ENCODE assay signal across 16 mouse cellular contexts in the genomic region with DNA sequence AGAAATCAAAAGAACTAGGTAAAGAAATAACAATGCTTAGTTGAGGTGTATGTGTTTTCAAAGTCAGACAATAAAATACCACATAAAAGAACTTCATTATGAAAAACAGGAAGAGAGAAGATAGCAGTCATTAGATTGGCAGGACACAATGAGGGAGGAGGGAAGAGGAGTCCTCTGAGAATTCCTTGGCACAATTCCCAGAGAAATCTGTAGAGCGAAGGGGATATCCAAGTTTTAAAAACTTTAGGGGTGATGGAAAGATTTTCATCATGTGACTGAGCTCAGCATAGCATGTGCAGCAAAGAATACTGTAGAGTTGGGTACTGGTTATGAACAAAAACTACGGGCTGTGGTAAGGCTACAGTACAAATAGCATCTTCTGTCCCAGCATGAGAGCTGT.
"Had no signal": no experiment of that assay in that cellular context is flagged by ENCODE, and none has a peak within 500 bp of the region (broad histone marks: within the 10 kb centered on the region; RNA-seq: fewer than 3 reads in every experiment).

No protein-coding gene starts in this region.

- H3K4me1 ChIP-seq: megakaryocyte, embryonic 14.5 days; midbrain, embryonic 10.5 days had no signal

- H3K36me3 ChIP-seq: kidney, embryonic 15.5 days; limb, embryonic 15.5 days; lung, embryonic 15.5 days; midbrain, embryonic 10.5 days had no signal

- H3K4me2 ChIP-seq: kidney, embryonic 15.5 days; limb, embryonic 15.5 days; liver, embryonic 11.5 days; lung, embryonic 15.5 days had no signal

- H3K4me3 ChIP-seq: kidney, embryonic 15.5 days; layer of hippocampus, adult 2 months; limb, embryonic 15.5 days; lung, embryonic 15.5 days; megakaryocyte, embryonic 14.5 days; midbrain, embryonic 10.5 days had no signal

- DNase-seq: kidney, adult 8-10 months; kidney, postnatal 25 days; layer of hippocampus, adult 9-11 months; liver, postnatal 0 days; lung, postnatal 36 days; midbrain, embryonic 14.5 days; thymus, adult 18-20 months; thymus, postnatal 36 days had no signal

- H3K9ac ChIP-seq: kidney, embryonic 15.5 days; limb, embryonic 15.5 days; liver, embryonic 14.5 days; liver, postnatal 0 days; lung, embryonic 15.5 days had no signal

- H3K27me3 ChIP-seq: kidney, embryonic 15.5 days; limb, embryonic 15.5 days; lung, embryonic 15.5 days; megakaryocyte, embryonic 14.5 days had no signal

- ATAC-seq: liver, postnatal 0 days had no signal

- H3K27ac ChIP-seq: kidney, embryonic 15.5 days; layer of hippocampus, adult 2 months; limb, embryonic 15.5 days; liver, embryonic 14.5 days; lung, embryonic 15.5 days; midbrain, embryonic 10.5 days had no signal

- H3K9me3 ChIP-seq: kidney, embryonic 15.5 days; lung, embryonic 15.5 days; midbrain, embryonic 10.5 days had no signal
